Mouse (Mus musculus) liver, embryonic 12.5 days (tissue): ENCODE results near the gene F2rl1. TPM values are rescaled to one million over a fixed set of nuclear protein-coding genes. Genes with fewer than 3 reads are reported as not detected.
A peak's percentile ranks its signal among the peaks of the same experiment; 100 is the strongest.

ENCODE experiments used
- ATAC-seq: fragments of 200-750 bp; cut with Nextera tagmentation; 2 replicates; pipeline ENCODE4 v1.8.0; 2017; ENCODE audit warnings: moderate number of reproducible peaks, mild to moderate bottlenecking, moderate library complexity
- H3K27ac ChIP-seq: fragments of 300-500 bp; sonication (generic); 2 replicates; pipeline ENCODE4 v1.5.1; 2016; ENCODE audit warnings: mild to moderate bottlenecking
- H3K27me3 ChIP-seq: fragments of 300-500 bp; sonication (generic); replicated peaks from 2 replicates; pipeline ENCODE4 v1.6.1; 2016; ENCODE audit warnings: mild to moderate bottlenecking, moderate library complexity
- H3K36me3 ChIP-seq: fragments of 300-500 bp; sonication (generic); 2 replicates; pipeline ENCODE4 v1.6.1; 2016; ENCODE audit warnings: mild to moderate bottlenecking, moderate library complexity
- H3K4me1 ChIP-seq: fragments of 300-500 bp; sonication (generic); 2 replicates; pipeline ENCODE4 v1.6.1; 2016
- H3K4me2 ChIP-seq: fragments of 300-500 bp; sonication (generic); 2 replicates; pipeline ENCODE4 v1.6.1; 2016; ENCODE audit warnings: mild to moderate bottlenecking, moderate library complexity
- H3K4me3 ChIP-seq: fragments of 300-500 bp; sonication (generic); 2 replicates; pipeline ENCODE4 v1.5.1; 2016; ENCODE audit warnings: mild to moderate bottlenecking, moderate library complexity
- H3K9ac ChIP-seq: fragments of 300-500 bp; sonication (generic); 2 replicates; pipeline ENCODE4 v1.6.1; 2016; ENCODE audit warnings: mild to moderate bottlenecking, moderate library complexity
- H3K9me3 ChIP-seq: fragments of 300-500 bp; sonication (generic); replicated peaks from 2 replicates; pipeline ENCODE4 v1.6.1; 2016; ENCODE audit warnings: mild to moderate bottlenecking, moderate library complexity
- WGBS: fragments of 180-500 bp; shearing (Covaris S2); methylation state at CpG from one replicate; pipeline ENCODE4 v1.1.7; 2016; ENCODE audit not compliant: insufficient replicate concordance; 5-methylcytosine and 5-hydroxymethylcytosine counted together
- polyA plus RNA-seq: library from polyadenylated mRNA; unstranded; fragments of >200 nt; fragmentation: Nextera tagmentation; extraction: Ambion mirVana; gene quantifications from 2 replicates; pipeline ENCODE4 v1.2.1, GENCODE M21; 2016

The F2rl1 gene
- polyA plus RNA-seq, 1 experiment from 2014 or later = 0.12 TPM

DNA sequence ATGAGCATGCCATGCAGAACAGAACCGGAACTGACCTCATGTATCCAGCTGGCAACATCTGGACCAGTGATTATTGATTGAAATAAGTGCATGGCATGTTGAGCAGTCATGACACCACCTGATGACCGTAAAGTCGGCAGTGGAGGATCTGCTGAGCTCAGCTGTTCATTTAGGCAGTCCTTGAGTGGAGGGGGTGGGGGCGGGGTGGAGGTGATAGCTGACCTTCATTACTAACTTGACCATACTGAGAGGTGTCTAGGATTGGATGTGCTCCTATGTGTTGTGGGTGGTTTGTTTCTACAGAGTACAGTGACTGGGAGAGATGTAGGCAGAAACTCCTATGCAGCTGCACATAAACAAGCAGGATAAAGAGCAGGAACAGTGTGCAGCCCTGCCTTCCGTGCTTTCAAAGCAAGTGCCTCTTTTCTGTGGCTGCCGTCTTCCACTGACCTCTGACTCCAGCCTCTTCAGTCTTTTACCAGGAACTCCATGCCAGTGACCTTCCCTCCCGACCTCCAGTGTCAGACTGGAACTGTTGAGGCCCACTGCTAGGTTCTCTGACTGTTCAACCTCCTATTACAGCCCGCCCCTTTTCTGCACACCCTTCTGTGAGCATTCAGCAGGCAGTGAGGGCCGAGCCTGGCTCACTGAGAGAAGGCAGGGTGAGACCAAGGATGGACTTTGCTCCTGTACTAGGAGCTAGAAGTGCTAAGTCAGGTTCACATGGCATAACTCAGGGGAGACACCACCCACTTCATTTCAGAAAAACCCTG, 6.4 kb upstream of the F2rl1 start:
- Histone ChIP-seq H3K4me3 (no peak overlapping the region), H3K9me3 (no peaks in the 10 kb centered on the region), H3K27me3 (peaks cover 80% of the 10 kb centered on the region), H3K9ac (no peak overlapping the region), H3K4me2 (no peak overlapping the region), H3K36me3 (no peaks in the 10 kb centered on the region), H3K4me1 (peaks cover 47% of the 10 kb centered on the region), H3K27ac (no peak overlapping the region)
- 51% methylated on average over 9 of the region's 9 CpGs for WGBS
- no peak for ATAC-seq

DNA sequence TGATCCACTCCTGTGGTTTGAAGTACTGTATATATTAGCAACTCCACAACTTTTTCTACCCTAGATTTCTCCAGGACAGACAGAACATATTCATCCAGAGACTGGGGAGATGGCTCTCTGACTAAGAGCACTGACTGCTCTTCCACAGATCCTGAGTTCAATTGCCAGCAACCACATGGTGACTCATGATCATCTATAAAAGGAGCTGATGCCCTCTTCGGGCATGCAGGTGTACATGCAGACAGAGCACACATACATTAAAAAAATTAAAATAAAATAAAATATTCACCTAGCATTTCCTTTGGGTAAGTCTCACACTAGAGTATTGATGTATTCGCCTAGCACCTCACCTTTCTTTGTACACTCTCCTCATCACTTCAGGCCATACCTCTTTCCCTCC, 4.2 kb upstream of the F2rl1 start:
- ATAC-seq = no peak
- WGBS = 57% methylated on average over 2 of the region's 2 CpGs
- H3K9ac ChIP-seq = no peak overlapping the region
- no peaks in the 10 kb centered on the region for H3K36me3 ChIP-seq
- H3K4me3 ChIP-seq = no peak overlapping the region
- no peak overlapping the region for H3K27ac ChIP-seq
- H3K9me3 ChIP-seq = no peaks in the 10 kb centered on the region
- peaks cover 95% of the 10 kb centered on the region for H3K27me3 ChIP-seq
- no peak overlapping the region for H3K4me2 ChIP-seq
- H3K4me1 ChIP-seq = peaks cover 35% of the 10 kb centered on the region

DNA sequence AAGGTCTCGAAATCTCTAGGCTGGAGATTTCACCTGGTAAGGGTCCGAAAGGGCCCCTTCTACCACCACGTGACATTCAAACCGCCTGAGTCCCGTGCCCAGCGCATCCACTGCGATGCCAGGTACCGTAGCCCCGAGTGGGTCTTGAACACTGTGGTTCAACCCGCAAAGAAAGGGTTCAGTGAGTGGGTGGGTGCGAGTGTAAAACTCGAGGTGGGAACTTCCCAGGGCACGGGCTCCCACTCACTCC, 678 bp downstream of the F2rl1 start:
- peaks cover 13% of the 10 kb centered on the region for H3K4me1 ChIP-seq
- no peak overlapping the region for H3K27ac ChIP-seq
- peak; percentile 28; the same call in 1 of the 2 replicates for ATAC-seq
- H3K9me3 ChIP-seq = no peaks in the 10 kb centered on the region
- peak overlapping the region; percentile 40 for H3K4me3 ChIP-seq
- peaks cover 84% of the 10 kb centered on the region for H3K27me3 ChIP-seq
- no peaks in the 10 kb centered on the region for H3K36me3 ChIP-seq
- WGBS = under 1% methylated on average over 13 of the region's 13 CpGs
- H3K9ac ChIP-seq = no peak overlapping the region
- peak overlapping the region; percentile 61 for H3K4me2 ChIP-seq

DNA sequence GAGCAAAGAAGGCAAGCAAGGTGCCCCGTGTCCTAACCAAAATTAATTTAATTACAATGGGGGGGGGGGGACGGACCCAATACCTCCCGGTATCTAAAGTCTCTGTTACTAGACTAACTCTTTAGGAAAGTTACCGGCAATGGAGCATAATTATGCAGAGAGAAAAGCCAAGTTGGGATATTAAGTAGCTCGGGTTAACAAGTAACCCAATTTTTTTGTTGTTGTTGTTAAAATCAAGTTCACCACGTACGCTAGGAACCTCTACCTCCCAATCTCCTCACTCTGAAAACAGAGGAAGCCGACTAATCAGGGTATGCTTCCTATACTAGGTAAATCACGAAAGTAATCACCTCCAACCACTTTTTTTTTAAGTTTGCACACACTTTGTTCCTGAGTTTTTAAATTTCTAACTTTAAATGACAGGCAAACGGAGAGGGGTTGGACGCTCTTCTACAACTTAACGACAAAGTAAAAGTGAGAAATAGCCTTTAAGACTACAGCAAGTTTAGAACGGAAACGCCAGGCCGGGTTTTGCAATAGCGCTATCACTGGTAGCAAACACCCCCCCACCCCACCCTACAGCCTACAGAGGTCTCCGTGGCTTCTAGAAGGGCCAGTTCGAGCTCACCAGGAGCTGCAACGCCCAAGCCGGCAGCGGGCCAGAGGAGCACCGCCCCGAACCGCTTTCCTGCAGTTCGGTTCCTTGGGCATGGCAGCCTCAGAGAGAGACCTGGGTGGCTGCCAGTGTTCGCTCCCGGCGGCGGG, 1.2 kb downstream of the F2rl1 start:
- no peaks in the 10 kb centered on the region for H3K36me3 ChIP-seq
- H3K9ac ChIP-seq = no peak overlapping the region
- peaks cover 79% of the 10 kb centered on the region for H3K27me3 ChIP-seq
- H3K4me1 ChIP-seq = peaks cover 13% of the 10 kb centered on the region
- H3K4me3 ChIP-seq = peak overlapping the region; percentile 40
- WGBS = 2% methylated on average over 29 of the region's 29 CpGs
- H3K27ac ChIP-seq = no peak overlapping the region
- 0 out of 2 replicates have a peak, but pooled peaks have one; percentile 28 for ATAC-seq
- H3K9me3 ChIP-seq = no peaks in the 10 kb centered on the region
- H3K4me2 ChIP-seq = peak overlapping the region; percentile 61

DNA sequence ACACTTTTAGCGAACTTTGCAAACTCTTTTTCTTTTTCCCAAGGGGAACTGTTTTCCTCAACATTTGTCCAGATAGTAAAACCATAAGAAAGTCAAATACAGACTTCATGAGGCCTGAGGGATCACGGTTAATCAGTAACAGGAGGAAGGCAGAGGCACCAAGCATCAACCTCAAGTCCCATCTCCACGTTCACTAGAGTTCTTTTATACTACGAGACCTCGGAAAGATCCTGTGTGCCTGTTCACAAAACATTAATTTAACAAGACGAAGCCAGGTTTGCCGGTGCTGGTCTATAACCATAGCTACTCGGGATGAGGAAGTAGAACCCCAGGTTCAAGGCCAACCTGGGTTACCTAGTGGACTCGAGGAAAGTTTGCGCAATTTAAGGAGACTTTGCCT, 2.9 kb downstream of the F2rl1 start:
- no peak overlapping the region for H3K27ac ChIP-seq
- no peaks in the 10 kb centered on the region for H3K9me3 ChIP-seq
- H3K27me3 ChIP-seq = peaks cover 63% of the 10 kb centered on the region
- peaks cover 13% of the 10 kb centered on the region for H3K4me1 ChIP-seq
- H3K4me2 ChIP-seq = no peak overlapping the region
- ATAC-seq = no peak
- no peaks in the 10 kb centered on the region for H3K36me3 ChIP-seq
- 63% methylated on average over 10 of the region's 10 CpGs for WGBS
- H3K9ac ChIP-seq = no peak overlapping the region
- H3K4me3 ChIP-seq = no peak overlapping the region

DNA sequence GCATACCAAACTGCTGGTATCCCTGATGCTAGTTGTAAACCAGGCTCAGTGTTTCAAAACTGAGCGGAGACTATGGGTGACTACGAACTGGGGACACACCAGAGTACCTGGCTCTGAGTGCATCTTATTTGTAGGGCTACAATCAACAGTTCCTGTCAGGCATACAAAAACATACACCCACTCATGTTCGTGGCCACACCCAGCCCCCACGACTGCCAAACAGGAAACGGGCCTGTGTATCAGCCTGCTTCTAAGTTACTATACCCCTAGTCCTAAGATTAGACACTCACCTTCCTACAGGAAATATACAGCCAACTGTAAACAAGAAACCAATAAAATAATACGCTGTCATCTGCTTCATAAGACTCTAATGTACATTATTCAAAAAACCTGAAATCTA, 4.0 kb downstream of the F2rl1 start:
- H3K9me3 ChIP-seq = no peaks in the 10 kb centered on the region

DNA sequence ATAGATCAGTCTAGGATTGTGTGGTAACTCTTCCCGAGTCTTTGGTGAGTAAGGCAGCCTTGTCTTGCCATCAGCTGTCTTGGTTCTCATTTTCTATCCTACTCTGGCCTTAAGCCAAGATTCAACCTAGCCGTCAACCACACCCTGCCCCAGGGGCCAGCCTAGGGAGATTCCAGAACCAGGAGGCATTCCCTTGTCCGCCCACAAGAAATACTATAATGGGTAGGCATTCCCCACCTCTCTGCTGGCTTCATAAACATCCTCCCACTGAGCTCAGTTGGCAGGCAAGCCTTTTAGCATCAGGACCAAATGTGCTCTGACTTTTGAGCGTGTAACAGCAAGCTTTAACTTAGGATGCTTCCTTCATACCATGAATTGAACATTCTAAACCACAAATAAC, 10.3 kb downstream of the F2rl1 start:
- Histone ChIP-seq H3K4me3 (no peak overlapping the region), H3K27me3 (peaks cover 8% of the 10 kb centered on the region; the same call in 1 of the 2 replicates), H3K36me3 (no peaks in the 10 kb centered on the region), H3K4me2 (no peak overlapping the region), H3K4me1 (no peaks in the 10 kb centered on the region), H3K9me3 (no peaks in the 10 kb centered on the region), H3K9ac (no peak overlapping the region), H3K27ac (no peak overlapping the region)
- ATAC-seq = no peak
- 58% methylated on average over 4 of the region's 4 CpGs for WGBS

More for the DNA sequence above, 4.0 kb downstream of the F2rl1 start:
- ATAC-seq = no peak
- peaks cover 13% of the 10 kb centered on the region for H3K4me1 ChIP-seq
- WGBS = 56% methylated on average over 6 of the region's 6 CpGs
- no peak overlapping the region for H3K27ac ChIP-seq
- no peak overlapping the region for H3K4me2 ChIP-seq
- peaks cover 51% of the 10 kb centered on the region for H3K27me3 ChIP-seq
- H3K4me3 ChIP-seq = no peak overlapping the region
- H3K36me3 ChIP-seq = no peaks in the 10 kb centered on the region
- H3K9ac ChIP-seq = no peak overlapping the region

DNA sequence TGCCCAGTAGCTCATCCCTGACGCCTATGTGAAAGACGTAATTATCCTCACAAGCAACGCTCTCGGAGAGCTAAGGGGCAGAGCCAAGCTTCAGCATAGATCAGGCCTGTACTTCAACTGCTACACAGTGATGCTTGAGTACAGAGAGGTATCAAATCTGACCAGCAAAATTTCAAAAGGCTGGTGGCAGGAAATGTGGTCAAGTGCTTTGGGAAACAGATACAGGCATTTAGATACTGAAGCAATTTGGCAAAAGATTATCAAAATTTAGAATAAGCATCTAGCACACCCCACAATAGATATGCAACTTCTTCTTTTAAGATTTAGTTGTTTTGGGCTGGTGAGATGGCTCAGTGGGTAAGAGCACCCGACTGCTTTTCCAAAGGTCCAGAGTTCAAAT, 15.0 kb downstream of the F2rl1 start:
- whole genome bisulfite sequencing = 76% methylated on average over 5 of the region's 5 CpGs
- no peak overlapping the region for H3K4me2 ChIP-seq
- H3K4me1 ChIP-seq = no peaks in the 10 kb centered on the region
- no peaks in the 10 kb centered on the region for H3K9me3 ChIP-seq
- H3K4me3 ChIP-seq = no peak overlapping the region
- H3K9ac ChIP-seq = no peak overlapping the region
- no peaks in the 10 kb centered on the region for H3K36me3 ChIP-seq
- H3K27ac ChIP-seq = no peak overlapping the region
- ATAC-seq = no peak
- 0 out of 2 replicates have a peak, but pooled peaks cover 4% of the 10 kb centered on the region for H3K27me3 ChIP-seq

DNA sequence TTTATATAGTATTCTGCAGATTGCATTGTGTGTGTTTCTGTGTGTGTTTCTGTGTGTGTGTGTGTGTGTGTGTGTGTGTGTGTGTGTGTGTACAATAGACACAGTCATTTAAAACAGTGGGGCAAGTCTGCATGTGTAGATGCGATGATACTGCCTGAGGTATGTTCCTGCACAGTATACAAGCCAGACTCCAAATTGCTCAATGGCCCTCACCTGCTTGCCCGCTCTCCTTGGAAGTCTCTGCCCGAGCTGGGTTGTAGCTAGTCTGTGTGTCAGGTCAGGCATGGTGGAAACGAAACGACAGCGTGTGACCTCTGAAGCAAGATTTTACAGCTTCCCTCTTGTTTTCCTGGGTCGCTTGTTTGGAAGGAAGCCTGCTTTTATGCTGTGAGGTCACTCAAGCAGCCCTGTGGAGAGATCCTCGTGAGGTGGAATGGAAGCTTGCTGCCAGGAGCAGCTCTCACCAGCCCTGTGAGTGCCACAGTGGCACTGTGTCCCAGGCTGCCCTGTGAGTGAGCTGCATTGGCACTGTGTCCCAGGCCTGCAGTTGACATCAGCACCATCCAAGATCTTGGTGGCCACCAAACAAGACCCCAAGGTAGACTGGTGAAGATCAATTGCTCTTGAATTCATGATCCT, 21.6 kb downstream of the F2rl1 start:
- Histone ChIP-seq H3K27ac (no peak overlapping the region), H3K4me2 (no peak overlapping the region), H3K9ac (no peak overlapping the region), H3K36me3 (no peaks in the 10 kb centered on the region), H3K9me3 (no peaks in the 10 kb centered on the region), H3K4me1 (no peaks in the 10 kb centered on the region), H3K4me3 (no peak overlapping the region), H3K27me3 (0 out of 2 replicates have a peak, but pooled peaks cover 7% of the 10 kb centered on the region)
- WGBS = 60% methylated on average over 8 of the region's 8 CpGs
- ATAC-seq = no peak

DNA sequence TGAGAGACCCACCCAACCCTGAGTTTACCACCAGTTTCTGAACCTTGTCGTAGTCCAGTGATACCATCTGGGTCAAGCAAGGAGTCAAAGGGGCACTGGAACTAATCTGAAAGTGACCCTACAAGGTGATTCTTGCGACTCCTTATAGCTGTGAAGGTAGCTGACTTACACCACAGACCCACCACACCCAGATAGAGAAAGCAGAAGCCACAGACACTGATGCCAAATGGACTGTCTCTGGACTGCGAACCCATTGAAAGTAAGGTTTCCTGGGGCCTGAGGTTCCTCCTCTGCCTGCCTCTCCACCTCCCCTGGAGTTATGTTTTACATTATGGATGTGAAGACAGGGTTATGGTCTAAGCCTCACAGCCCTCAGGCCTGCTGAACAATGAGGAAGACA, 28.4 kb downstream of the F2rl1 start:
- H3K9me3 ChIP-seq = no peaks in the 10 kb centered on the region
- H3K4me1 ChIP-seq = no peaks in the 10 kb centered on the region; the same call in 1 of the 2 replicates
- H3K4me2 ChIP-seq = no peak overlapping the region
- 0 out of 2 replicates have a peak, but pooled peaks cover 8% of the 10 kb centered on the region for H3K27me3 ChIP-seq
- no peak for ATAC-seq
- no peaks in the 10 kb centered on the region for H3K36me3 ChIP-seq
- no peak overlapping the region for H3K9ac ChIP-seq
- H3K27ac ChIP-seq = no peak overlapping the region
- H3K4me3 ChIP-seq = no peak overlapping the region
- WGBS = 85% methylated on average over 3 of the region's 3 CpGs

DNA sequence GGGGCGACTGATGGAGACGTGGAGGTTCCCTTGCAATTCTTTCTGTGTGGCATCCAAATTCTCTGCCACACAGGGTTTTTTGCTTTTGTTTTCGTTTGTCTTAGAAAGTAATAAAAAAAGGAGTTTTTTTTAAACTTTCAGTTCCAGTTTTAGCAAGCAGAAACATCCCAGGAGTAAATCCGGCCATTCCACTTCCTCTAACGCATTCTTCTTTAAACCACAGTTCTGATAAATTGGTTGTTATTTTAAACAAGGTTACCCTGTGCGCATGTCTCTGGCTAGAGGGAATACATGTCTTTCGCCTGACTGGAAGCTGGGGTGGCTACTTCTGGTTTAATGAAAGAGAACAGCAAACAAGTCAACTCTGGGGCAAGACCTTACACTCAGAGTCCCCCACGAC, 30.2 kb downstream of the F2rl1 start:
- H3K27ac ChIP-seq = no peak overlapping the region
- ATAC-seq = no peak
- 53% methylated on average over 8 of the region's 8 CpGs for WGBS

DNA sequence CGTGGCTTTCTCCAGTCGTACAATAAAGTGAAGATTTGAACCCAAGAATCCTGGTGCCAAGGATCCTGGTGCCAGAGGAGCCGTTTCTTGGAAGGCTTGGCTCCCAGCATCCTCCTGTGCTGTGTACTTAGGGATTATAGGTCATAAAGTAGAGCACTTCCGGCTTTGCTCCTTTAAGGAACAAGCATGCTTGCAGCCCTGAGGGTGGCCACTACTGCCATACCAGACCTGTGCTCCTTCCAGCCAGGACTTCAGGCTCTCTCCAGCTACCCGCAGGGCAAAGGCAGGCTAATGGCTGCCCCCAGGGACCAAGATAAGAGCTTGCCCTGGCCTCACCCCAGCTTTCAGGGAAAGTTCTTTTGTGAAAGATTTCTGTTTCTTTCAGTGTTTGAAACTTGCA, 31.7 kb downstream of the F2rl1 start:
- Histone ChIP-seq H3K4me2 (no peak overlapping the region), H3K36me3 (no peaks in the 10 kb centered on the region), H3K9me3 (no peaks in the 10 kb centered on the region), H3K27me3 (no peaks in the 10 kb centered on the region), H3K9ac (no peak overlapping the region), H3K4me1 (no peaks in the 10 kb centered on the region; the same call in 1 of the 2 replicates), H3K4me3 (no peak overlapping the region), H3K27ac (no peak overlapping the region)
- WGBS = 64% methylated on average over 5 of the region's 5 CpGs
- no peak for ATAC-seq

More for the DNA sequence above, 30.2 kb downstream of the F2rl1 start:
- Histone ChIP-seq H3K4me1 (no peaks in the 10 kb centered on the region; the same call in 1 of the 2 replicates), H3K27me3 (0 out of 2 replicates have a peak, but pooled peaks cover 5% of the 10 kb centered on the region), H3K36me3 (no peaks in the 10 kb centered on the region), H3K9me3 (no peaks in the 10 kb centered on the region), H3K4me2 (no peak overlapping the region), H3K4me3 (no peak overlapping the region), H3K9ac (no peak overlapping the region)
